Mouse (Mus musculus) embryonic facial prominence, embryonic 13.5 days (tissue): Measurements from ENCODE around the gene Rfx8. TPM values are rescaled to one million over a fixed set of nuclear protein-coding genes. Genes with fewer than 3 reads are reported as not detected.

Source experiments
- ATAC-seq: fragments of 200-750 bp; cut with Nextera tagmentation; 2 replicates; pipeline ENCODE4 v1.8.0; 2017; ENCODE audit warnings: low read depth; ENCODE audit not compliant: insufficient number of reproducible peaks, insufficient read depth, low FRiP score, low TSS enrichment
- H3K27ac ChIP-seq: fragments of 300-500 bp; sonication (generic); 2 replicates; pipeline ENCODE4 v1.5.1; 2015; ENCODE audit warnings: moderate library complexity, mild to moderate bottlenecking, inconsistent platforms
- H3K27me3 ChIP-seq: fragments of 300-500 bp; sonication (generic); 2 replicates; pipeline ENCODE4 v1.6.1; 2015; ENCODE audit warnings: mild to moderate bottlenecking, inconsistent platforms
- H3K36me3 ChIP-seq: fragments of 300-500 bp; sonication (generic); 2 replicates; pipeline ENCODE4 v1.6.1; 2015; ENCODE audit warnings: mild to moderate bottlenecking, inconsistent platforms
- H3K4me1 ChIP-seq: fragments of 300-500 bp; sonication (generic); 2 replicates; pipeline ENCODE4 v1.6.1; 2015; ENCODE audit warnings: inconsistent platforms
- H3K4me2 ChIP-seq: fragments of 300-500 bp; sonication (generic); 2 replicates; pipeline ENCODE4 v1.6.1; 2015; ENCODE audit warnings: moderate library complexity, mild to moderate bottlenecking, inconsistent platforms
- H3K4me3 ChIP-seq: fragments of 300-500 bp; sonication (generic); 2 replicates; pipeline ENCODE4 v1.5.1; 2015; ENCODE audit warnings: mild to moderate bottlenecking, inconsistent platforms
- H3K9ac ChIP-seq: fragments of 300-500 bp; sonication (generic); 2 replicates; pipeline ENCODE4 v1.6.1; 2015; ENCODE audit warnings: mild to moderate bottlenecking, inconsistent platforms
- H3K9me3 ChIP-seq: fragments of 300-500 bp; sonication (generic); 2 replicates; pipeline ENCODE4 v1.6.1; 2016; ENCODE audit warnings: inconsistent platforms
- WGBS: fragments of 180-500 bp; shearing (Covaris S2); methylation state at CpG from one replicate; pipeline ENCODE4 v1.1.7; 2015; ENCODE audit warnings: mixed read lengths; 5-methylcytosine and 5-hydroxymethylcytosine counted together
- polyA plus RNA-seq: library from polyadenylated mRNA; unstranded; fragments of >200 nt; fragmentation: Nextera tagmentation; extraction: Ambion mirVana; gene quantifications from 2 replicates; pipeline ENCODE4 v1.2.1, GENCODE M21; 2015

Rfx8 gene
- polyA plus RNA-seq, 1 experiment from 2014 or later = 2.1 TPM

DNA sequence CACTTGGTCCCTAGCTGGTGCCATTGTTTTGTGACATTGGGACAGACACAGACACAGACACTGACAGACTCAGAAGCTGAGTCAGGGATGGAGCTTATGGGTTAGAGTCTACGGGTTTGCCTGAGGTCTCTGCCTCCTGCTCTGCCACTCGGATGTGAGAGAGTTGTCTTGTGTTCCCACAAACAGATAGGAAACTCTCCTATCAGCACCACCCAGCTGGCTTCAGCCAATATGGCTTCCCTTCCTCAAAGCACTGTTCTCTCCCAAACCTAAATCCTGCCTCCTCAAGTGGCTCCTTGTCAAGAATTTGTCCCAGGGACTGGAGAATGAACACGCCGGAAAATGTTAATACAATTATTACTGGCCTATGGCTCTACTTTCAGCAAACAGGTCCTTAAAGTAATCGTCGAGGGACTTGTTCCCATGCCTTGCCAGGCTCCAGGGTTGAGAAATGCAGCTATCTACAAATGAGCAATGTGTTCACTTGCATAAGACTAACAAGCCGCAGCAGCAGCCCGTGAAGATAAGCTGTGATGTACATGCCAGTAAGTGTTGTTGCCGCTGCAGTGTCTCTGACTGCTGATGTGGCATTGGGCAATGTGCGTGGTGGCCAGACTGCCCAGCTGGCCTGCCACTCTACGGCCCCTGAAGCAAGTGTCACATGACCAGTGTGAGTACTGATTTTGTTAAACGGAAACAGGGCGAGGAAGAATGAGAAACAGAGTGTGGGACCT, 33.6 kb upstream of the Rfx8 start:
- Histone ChIP-seq H3K36me3 (no peaks in the 10 kb centered on the region), H3K4me2 (no peak overlapping the region), H3K9me3 (no peaks in the 10 kb centered on the region), H3K4me1 (peaks cover 17% of the 10 kb centered on the region), H3K4me3 (no peak overlapping the region), H3K27ac (no peak overlapping the region), H3K27me3 (no peaks in the 10 kb centered on the region), H3K9ac (no peak overlapping the region)
- WGBS = 71% methylated on average over 13 of the region's 13 CpGs
- no peak for ATAC-seq

DNA sequence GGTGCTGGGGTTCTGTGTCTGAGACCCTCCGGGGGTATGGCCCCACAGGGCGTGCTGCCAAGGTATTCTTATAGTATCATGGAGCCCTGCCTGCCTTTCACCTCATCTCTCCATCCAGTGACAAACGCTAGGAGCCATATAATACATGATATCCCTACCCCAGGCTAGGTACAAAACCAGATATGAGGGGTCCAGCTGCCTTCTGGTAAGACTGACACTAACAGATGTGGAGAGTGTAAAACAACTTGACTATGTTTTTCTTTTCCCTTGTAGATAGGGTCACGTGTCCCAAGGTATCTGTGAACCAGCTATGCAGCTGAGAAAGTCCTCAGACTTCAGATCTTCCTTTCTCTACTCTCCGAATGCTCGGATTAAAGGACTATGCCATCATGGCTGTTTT, 30.7 kb upstream of the Rfx8 start:
- Histone ChIP-seq H3K4me2 (no peak overlapping the region), H3K27ac (no peak overlapping the region), H3K27me3 (no peaks in the 10 kb centered on the region), H3K36me3 (no peaks in the 10 kb centered on the region), H3K4me1 (peaks cover 17% of the 10 kb centered on the region), H3K9me3 (no peaks in the 10 kb centered on the region), H3K9ac (no peak overlapping the region), H3K4me3 (no peak overlapping the region)
- ATAC-seq = no peak
- WGBS = 77% methylated on average over 6 of the region's 6 CpGs

- H3K36me3 ChIP-seq = no peaks in the 10 kb centered on the region
- H3K4me3 ChIP-seq = no peak overlapping the region
- no peak overlapping the region; the same call in 1 of the 2 replicates for H3K27ac ChIP-seq
- no peak for ATAC-seq
- no peak overlapping the region for H3K4me2 ChIP-seq
- no peaks in the 10 kb centered on the region for H3K27me3 ChIP-seq
- no peaks in the 10 kb centered on the region for H3K9me3 ChIP-seq
- peaks cover 17% of the 10 kb centered on the region for H3K4me1 ChIP-seq
- H3K9ac ChIP-seq = no peak overlapping the region
- WGBS = 15% methylated on average over 3 of the region's 3 CpGs
These were observed 28.9 kb upstream of the Rfx8 start for GRCm38 (mm10) chr1:39749664-39750063.

DNA sequence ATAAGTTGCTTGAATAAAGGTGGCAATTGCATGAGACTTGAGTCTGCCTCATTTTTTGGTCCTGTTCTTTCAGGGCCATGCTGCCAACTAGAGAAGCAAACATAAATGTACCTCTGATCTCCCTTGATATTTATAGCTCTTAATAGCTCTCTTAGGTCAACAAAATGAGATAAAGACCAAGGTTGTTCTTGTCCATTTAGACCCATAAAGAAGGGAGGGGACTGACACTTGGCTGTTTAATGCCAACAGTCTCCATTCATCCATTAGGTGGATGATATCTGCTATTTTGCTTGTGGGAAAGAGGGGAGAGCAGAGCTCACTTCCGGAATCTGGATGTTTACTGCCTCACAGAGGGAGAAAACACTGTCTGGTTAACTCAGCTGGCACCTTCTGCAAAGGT, 28.4 kb upstream of the Rfx8 start:
- H3K9me3 ChIP-seq = no peaks in the 10 kb centered on the region
- H3K4me1 ChIP-seq = peaks cover 17% of the 10 kb centered on the region
- ATAC-seq = no peak
- WGBS = 55% methylated on average over 1 of the region's 1 CpGs
- no peak overlapping the region for H3K9ac ChIP-seq
- H3K4me3 ChIP-seq = no peak overlapping the region
- no peak overlapping the region for H3K27ac ChIP-seq
- no peaks in the 10 kb centered on the region for H3K36me3 ChIP-seq
- no peak overlapping the region for H3K4me2 ChIP-seq
- no peaks in the 10 kb centered on the region for H3K27me3 ChIP-seq

- Histone ChIP-seq H3K4me1 (peaks cover 17% of the 10 kb centered on the region), H3K4me2 (no peak overlapping the region), H3K27me3 (no peaks in the 10 kb centered on the region), H3K27ac (no peak overlapping the region), H3K4me3 (no peak overlapping the region), H3K36me3 (no peaks in the 10 kb centered on the region), H3K9ac (no peak overlapping the region), H3K9me3 (no peaks in the 10 kb centered on the region)
- WGBS = 76% methylated on average over 6 of the region's 6 CpGs
- no peak for ATAC-seq
These were observed 27.9 kb upstream of the Rfx8 start for GRCm38 (mm10) chr1:39748666-39749065.

DNA sequence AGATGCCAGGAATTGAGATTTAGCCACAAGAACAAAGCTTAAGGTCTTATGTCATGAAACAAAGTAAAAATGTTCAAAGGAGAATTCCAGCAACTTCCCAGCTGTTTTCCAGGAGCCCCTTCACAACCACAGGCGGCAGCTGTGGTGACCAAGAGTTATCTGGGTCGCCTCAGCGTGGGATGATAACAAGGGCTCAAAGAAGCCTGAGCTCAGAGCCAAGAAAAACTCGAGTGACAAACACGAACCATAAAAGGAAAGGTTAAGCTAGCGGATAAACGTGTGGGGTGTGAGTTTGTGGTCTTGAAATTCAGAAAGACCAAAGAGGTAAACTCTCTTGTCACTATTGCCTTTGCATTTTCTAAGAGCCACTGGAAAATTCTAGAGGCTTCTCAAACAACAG, 25.7 kb upstream of the Rfx8 start:
- H3K4me2 ChIP-seq = no peak overlapping the region
- H3K27me3 ChIP-seq = no peaks in the 10 kb centered on the region
- H3K4me3 ChIP-seq = no peak overlapping the region
- peaks cover 20% of the 10 kb centered on the region for H3K4me1 ChIP-seq
- no peak overlapping the region for H3K9ac ChIP-seq
- no peaks in the 10 kb centered on the region for H3K9me3 ChIP-seq
- 49% methylated on average over 7 of the region's 7 CpGs for WGBS
- no peak for ATAC-seq
- H3K36me3 ChIP-seq = no peaks in the 10 kb centered on the region
- no peak overlapping the region for H3K27ac ChIP-seq

DNA sequence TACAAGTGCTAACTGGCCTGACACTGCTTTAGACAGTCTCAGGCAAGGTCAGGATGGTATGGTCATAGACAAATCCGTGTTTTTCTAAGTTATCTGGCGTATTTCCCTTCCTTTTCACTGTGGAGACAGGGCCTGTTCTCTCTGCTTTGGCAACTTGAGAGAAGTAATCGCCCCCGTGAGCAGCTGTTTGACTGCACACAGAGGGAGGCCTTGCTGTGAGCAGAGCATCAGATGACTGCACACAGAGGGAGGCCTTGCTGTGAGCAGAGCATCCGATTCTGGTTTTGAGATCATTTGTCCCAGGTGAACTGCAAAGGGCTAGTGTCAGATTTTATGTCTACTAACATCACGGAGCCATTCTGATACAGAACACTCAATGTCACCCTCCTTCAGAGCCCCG, 20.2 kb upstream of the Rfx8 start:
- no peak for ATAC-seq
- H3K27me3 ChIP-seq = no peaks in the 10 kb centered on the region
- H3K9me3 ChIP-seq = no peaks in the 10 kb centered on the region
- H3K4me3 ChIP-seq = no peak overlapping the region
- H3K27ac ChIP-seq = no peak overlapping the region; the same call in 1 of the 2 replicates
- H3K4me2 ChIP-seq = no peak overlapping the region
- 39% methylated on average over 7 of the region's 7 CpGs for WGBS
- no peaks in the 10 kb centered on the region for H3K36me3 ChIP-seq
- H3K4me1 ChIP-seq = peaks cover 18% of the 10 kb centered on the region
- H3K9ac ChIP-seq = peak overlapping the region; percentile 21; the same call in 1 of the 2 replicates

DNA sequence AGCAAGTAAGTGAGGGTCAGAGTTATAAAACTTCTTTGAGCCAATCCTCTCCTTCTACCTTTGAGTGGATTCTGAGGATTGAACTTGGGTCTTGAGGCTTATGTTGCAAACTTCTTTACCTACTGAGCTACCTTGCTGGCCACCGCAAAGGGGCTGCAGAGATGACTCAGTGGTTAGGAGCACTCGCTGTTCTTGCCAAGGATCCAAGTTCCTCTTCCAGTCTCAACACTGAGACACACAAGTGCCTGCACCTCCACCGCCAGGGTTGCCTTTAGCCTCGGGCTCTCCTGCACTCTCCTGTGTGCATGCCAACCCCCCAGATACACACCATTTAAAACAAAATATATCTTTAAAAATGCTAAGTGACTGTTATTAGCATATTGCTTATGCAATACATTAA, 19.2 kb upstream of the Rfx8 start:
- Histone ChIP-seq H3K4me3 (no peak overlapping the region), H3K9ac (no peak overlapping the region), H3K9me3 (no peaks in the 10 kb centered on the region), H3K36me3 (no peaks in the 10 kb centered on the region), H3K27me3 (no peaks in the 10 kb centered on the region), H3K4me2 (no peak overlapping the region), H3K4me1 (peaks cover 23% of the 10 kb centered on the region), H3K27ac (no peak overlapping the region)
- 70% methylated on average over 4 of the region's 4 CpGs for WGBS
- no peak for ATAC-seq

- Histone ChIP-seq H3K4me1 (peaks cover 30% of the 10 kb centered on the region), H3K36me3 (no peaks in the 10 kb centered on the region), H3K9ac (no peak overlapping the region), H3K4me3 (no peak overlapping the region), H3K4me2 (no peak overlapping the region), H3K9me3 (no peaks in the 10 kb centered on the region), H3K27ac (peak overlapping the region; percentile 64), H3K27me3 (no peaks in the 10 kb centered on the region)
- ATAC-seq = no peak
- WGBS = 21% methylated on average over 8 of the region's 8 CpGs
These were observed 15.3 kb upstream of the Rfx8 start for GRCm38 (mm10) chr1:39735927-39736604.

- Histone ChIP-seq H3K9me3 (no peaks in the 10 kb centered on the region), H3K9ac (no peak overlapping the region), H3K4me2 (no peak overlapping the region), H3K4me1 (peaks cover 30% of the 10 kb centered on the region), H3K27me3 (no peaks in the 10 kb centered on the region), H3K27ac (peak overlapping the region; percentile 66), H3K4me3 (no peak overlapping the region), H3K36me3 (no peaks in the 10 kb centered on the region)
- no peak for ATAC-seq
- 70% methylated on average over 2 of the region's 2 CpGs for WGBS
These were observed 14.7 kb upstream of the Rfx8 start for GRCm38 (mm10) chr1:39735493-39735892.

GRCm38 (mm10) chr1:39734881-39735280, 14.1 kb upstream of the Rfx8 start:
- H3K4me3 ChIP-seq = no peak overlapping the region
- no peak overlapping the region for H3K4me2 ChIP-seq
- no peaks in the 10 kb centered on the region for H3K9me3 ChIP-seq
- H3K27ac ChIP-seq = peak overlapping the region; percentile 40
- no peak overlapping the region for H3K9ac ChIP-seq
- H3K4me1 ChIP-seq = peaks cover 30% of the 10 kb centered on the region
- ATAC-seq = no peak
- 89% methylated on average over 6 of the region's 6 CpGs for WGBS
- H3K36me3 ChIP-seq = no peaks in the 10 kb centered on the region
- no peaks in the 10 kb centered on the region; the same call in 1 of the 2 replicates for H3K27me3 ChIP-seq

- 86% methylated on average over 13 of the region's 13 CpGs for WGBS
- H3K4me1 ChIP-seq = peaks cover 30% of the 10 kb centered on the region
- H3K4me3 ChIP-seq = no peak overlapping the region
- H3K36me3 ChIP-seq = no peaks in the 10 kb centered on the region
- peak overlapping the region; percentile 40; the same call in 1 of the 2 replicates for H3K27ac ChIP-seq
- ATAC-seq = no peak
- no peak overlapping the region for H3K9ac ChIP-seq
- H3K9me3 ChIP-seq = no peaks in the 10 kb centered on the region
- no peak overlapping the region for H3K4me2 ChIP-seq
- H3K27me3 ChIP-seq = no peaks in the 10 kb centered on the region; the same call in 1 of the 2 replicates
These were observed 13.5 kb upstream of the Rfx8 start for GRCm38 (mm10) chr1:39734311-39734710.
